Mouse (Mus musculus): ENCODE data around the gene Gk. TPM values are rescaled to one million over a fixed set of nuclear protein-coding genes. Genes with fewer than 3 reads are reported as not detected.
A peak's percentile ranks its signal among the peaks of the same experiment; 100 is the strongest.

The Gk gene
- 70.5 and 116 TPM in 2 replicates for total RNA-seq (2021)
- long read RNA-seq, experiment 1, full-length matches to known transcripts: 49 of 73 reads
- long read RNA-seq, experiment 1, partial matches to known transcripts: 5 of 73 reads
- long read RNA-seq, experiment 1, other reads (novel, unspliced or antisense): 19 of 73 reads
- long read RNA-seq, experiment 2, full-length matches to known transcripts: 61 of 86 reads
- long read RNA-seq, experiment 2, partial matches to known transcripts: 4 of 86 reads
- long read RNA-seq, experiment 2, other reads (novel, unspliced or antisense): 21 of 86 reads

- DNase-seq: peak; percentile 98
Observed at GRCm38 (mm10) chrX:85776544-85777087, at the start of gene Gk. Gene Gk (minus strand): TSS chrX:85776819.

- peak; percentile 12 for DNase-seq
Observed at GRCm38 (mm10) chrX:85804706-85805376, 28.2 kb upstream of the Gk start.

- DNase-seq: no peak
Observed at GRCm38 (mm10) chrX:85803006-85803405, 26.4 kb upstream of the Gk start.

- DNase-seq: no peak
Observed at GRCm38 (mm10) chrX:85797449-85797848, 20.8 kb upstream of the Gk start.

- DNase-seq: no peak
Observed at GRCm38 (mm10) chrX:85778346-85778745, 1.7 kb upstream of the Gk start.

DNA sequence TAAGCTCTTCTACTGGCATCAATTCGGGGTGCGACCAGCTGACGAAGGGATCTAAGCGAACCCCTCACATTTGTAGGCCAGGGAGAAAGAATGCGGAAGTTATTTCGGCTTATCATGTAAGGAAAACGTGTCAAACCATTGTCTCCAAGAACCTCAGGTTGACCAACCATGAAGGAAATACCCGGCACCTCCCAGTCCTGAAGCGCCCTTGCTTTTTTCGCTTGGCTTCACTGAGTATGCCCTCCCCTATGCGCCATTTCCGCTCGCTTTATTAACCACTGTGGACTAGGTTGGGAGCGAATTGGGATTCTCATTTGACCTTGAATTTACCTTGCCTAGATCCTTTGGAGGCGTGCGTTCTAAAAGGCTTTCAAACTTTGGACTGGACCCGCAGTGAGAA, 522 bp upstream of the Gk start:
- DNase-seq: peak; percentile 57

DNA sequence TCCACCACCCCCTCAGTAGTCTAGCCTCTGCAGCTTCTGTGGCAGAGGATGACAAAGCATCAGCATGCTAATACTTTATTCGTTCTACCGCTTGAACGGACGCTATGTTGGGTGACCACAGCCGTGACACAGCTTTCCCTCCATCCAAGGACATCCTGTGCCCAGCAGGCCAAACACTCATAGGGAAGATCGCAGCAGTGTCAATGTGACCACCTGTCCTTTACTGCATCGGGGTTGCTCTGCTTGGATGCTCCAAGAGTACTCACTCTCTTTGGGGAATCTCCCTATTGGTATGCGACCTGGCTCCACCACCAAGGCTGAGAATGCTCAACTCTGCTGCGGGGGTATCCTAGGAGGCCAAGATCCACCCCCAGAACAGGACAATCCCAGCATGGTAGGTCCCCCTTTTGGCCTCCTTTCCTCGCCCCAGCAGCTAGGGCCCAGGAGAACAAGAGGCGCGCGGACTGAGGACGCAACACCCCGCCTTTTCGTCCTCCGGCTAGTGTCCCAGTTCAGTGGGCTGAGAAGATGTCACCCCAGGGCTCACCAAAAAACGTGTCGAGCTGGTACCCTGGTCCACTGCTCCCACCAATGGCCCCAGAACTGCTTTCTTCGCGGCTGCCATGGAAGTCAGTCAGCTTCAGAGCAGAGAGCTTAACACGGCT, 608 bp downstream of the Gk start:
- peak; percentile 36 for DNase-seq

- no peak for DNase-seq
Observed at GRCm38 (mm10) chrX:85771303-85771702, 5.3 kb downstream of the Gk start.

DNA sequence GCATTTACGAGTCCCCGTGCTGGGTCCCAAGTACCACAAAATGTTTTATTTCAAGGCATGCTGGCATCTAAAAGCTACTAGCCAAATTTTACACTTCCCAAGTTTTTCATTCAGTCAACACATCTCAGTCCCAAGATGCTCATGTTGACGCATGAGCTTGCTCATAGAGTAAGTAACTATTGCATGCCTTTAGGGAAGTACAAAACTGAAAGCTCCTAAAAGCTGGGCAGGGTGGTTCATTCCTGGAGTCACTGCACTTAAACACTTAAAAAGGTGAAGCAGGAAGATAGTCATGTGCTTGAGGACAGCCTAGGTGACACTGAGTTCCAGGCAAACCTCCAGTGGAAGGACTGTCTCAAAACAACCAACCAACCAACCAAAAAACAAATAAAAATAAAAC, 5.9 kb downstream of the Gk start:
- DNase-seq: no peak

- no peak for DNase-seq
Observed at GRCm38 (mm10) chrX:85768578-85768977, 8.0 kb downstream of the Gk start.

- DNase-seq: no peak
Observed at GRCm38 (mm10) chrX:85756005-85756404, 20.6 kb downstream of the Gk start.

GRCm38 (mm10) chrX:85743837-85744236, 32.8 kb downstream of the Gk start:
- no peak for DNase-seq

DNA sequence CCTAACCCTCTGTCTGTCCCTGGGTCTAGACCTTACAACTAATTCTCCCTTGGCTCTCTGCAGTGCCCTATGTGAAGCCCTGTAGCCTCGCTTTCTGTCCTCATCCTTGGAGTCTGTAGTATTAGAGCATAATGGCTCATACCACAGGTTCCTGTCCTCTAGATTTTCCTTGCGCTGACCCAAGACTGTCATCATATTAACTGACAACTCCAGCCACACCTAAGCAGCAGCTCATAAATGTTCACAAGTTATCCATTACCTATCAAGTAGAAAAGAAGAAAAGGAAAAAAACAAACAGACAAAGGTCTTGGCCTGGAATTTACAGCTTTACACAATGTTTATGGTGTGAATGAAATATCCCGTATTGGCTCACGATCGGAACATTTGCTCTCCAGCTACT, 43.4 kb downstream of the Gk start:
- no peak for DNase-seq

- no peak for DNase-seq
Observed at GRCm38 (mm10) chrX:85731133-85731938, 45.3 kb downstream of the Gk start.

DNA sequence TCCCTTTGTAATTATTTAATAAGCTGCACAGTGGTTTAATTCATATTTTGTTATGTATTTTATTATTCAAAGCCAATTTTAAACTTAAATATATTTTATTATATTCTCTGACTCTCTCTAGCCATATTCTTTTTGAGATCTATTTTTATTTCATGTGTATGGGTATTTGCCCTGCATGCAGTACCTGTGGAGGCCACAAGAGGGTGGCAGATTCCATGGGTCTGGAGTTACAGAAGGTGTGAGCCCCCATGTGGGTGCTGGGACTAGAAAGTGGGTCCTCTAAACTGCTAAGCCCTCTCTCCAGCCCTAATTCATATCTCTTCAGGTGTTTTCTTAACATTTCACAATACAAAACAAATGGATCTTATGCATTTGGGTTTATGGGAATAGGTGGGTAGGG, 55.4 kb downstream of the Gk start:
- DNase-seq: peak; percentile 30

GRCm38 (mm10) chrX:85710399-85710798, 66.2 kb downstream of the Gk start:
- no peak for DNase-seq

DNA sequence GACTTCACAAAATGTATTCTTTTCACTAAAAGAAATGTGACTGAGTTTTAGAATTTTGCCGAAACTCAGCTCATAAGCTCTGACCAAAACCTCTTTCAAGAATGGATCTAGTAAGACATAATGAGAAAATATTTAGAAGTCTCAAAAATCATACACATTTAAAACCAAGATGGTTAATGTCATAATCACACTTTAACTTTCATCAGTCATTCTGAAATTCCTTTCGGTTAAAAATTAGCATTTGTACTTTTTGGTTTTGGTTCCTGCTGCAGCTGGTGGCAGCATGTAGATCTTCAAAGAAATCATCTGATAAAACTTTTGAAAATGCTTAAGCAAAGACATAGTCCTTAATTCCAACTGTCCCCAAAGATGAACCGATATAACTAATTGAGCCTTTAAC, 70.9 kb downstream of the Gk start:
- DNase-seq: no peak

DNA sequence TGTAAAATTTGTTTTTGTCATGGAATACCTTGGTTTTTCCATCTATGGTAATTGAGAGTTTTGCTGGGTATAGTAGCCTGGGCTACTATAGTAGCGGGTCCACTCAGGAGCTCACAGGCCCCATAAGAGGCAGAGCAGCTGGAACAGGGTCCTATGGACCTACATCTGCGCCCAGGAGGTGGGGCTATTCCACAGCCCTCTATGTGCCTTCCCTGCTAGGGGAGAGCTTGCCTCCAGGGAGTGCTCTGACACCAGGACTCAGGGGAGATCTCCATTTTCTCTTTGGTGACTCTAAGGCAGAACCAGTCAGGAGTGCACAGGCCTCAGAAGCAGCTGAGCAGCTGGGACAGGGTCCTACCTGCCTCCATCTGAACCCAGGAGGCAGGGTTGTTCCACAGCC, 92.9 kb downstream of the Gk start:
- DNase-seq: no peak

DNA sequence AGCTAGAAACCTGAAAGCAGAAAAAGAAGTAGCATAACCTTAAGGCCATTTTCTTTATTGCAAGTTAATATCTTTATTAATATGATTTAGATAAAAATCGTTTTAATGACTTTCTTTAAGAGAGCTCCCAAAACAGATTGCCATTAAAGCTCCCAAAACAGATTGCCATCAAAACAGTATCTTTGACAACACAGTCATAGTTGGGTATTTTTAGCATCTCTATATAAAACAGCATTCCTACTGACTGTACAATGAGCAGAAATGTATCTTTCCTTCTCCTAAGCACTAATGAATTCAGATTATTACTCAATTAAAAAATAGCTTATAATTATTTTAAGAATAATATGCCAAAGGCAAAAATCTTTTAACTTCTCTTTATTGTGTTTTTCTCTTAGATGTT, 94.5 kb downstream of the Gk start:
- DNase-seq: no peak

DNA sequence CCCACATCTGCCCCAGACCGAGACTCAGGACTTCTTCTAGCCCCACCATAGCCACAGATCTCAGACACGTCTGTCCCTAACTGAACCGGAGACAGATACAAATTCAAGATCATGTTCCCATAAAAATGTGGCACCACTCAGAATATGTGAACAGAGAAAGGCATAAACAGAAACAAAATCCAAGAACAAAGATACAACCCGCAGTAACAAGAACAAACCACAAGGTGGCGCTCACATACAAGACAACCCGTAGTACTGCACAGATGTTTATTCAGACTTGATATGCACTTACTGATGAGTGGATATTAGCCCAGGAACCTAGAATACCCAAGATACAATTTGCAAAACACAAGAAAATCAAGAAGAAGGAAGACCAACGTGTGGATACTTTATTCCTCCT, 99.8 kb downstream of the Gk start:
- peak; percentile 52 for DNase-seq
